Mouse (Mus musculus) neural tube, embryonic 14.5 days (tissue): Measurements from ENCODE around the gene Inpp5k. TPM values are rescaled to one million over a fixed set of nuclear protein-coding genes. Genes with fewer than 3 reads are reported as not detected.
A peak's percentile ranks its signal among the peaks of the same experiment; 100 is the strongest.

Experiments
- ATAC-seq: fragments of 200-750 bp; cut with Nextera tagmentation; 2 replicates; pipeline ENCODE4 v1.8.0; 2017; ENCODE audit warnings: low read depth, mild to moderate bottlenecking, moderate TSS enrichment, moderate library complexity
- H3K27ac ChIP-seq: fragments of 300-500 bp; sonication (generic); 2 replicates; pipeline ENCODE4 v1.5.1; 2014; ENCODE audit warnings: low read depth, mild to moderate bottlenecking, control low read depth, low read length, moderate library complexity, mixed read lengths
- H3K27me3 ChIP-seq: fragments of 300-500 bp; sonication (generic); 2 replicates; pipeline ENCODE4 v1.6.1; 2014; ENCODE audit warnings: low read length; ENCODE audit not compliant: control insufficient read depth, insufficient read depth
- H3K36me3 ChIP-seq: fragments of 300-500 bp; sonication (generic); 2 replicates; pipeline ENCODE4 v1.6.1; 2014; ENCODE audit warnings: low read length, mixed read lengths; ENCODE audit not compliant: control insufficient read depth, insufficient read depth
- H3K4me1 ChIP-seq: fragments of 300-500 bp; sonication (generic); 2 replicates; pipeline ENCODE4 v1.6.1; 2014; ENCODE audit warnings: low read length; ENCODE audit not compliant: control insufficient read depth, insufficient read depth
- H3K4me2 ChIP-seq: fragments of 300-500 bp; sonication (generic); 2 replicates; pipeline ENCODE4 v1.6.1; 2014; ENCODE audit warnings: mild to moderate bottlenecking, low read depth, low read length, control low read depth
- H3K4me3 ChIP-seq: fragments of 300-500 bp; sonication (generic); 2 replicates; pipeline ENCODE4 v1.5.1; 2014; ENCODE audit warnings: low read depth, low read length, control low read depth, mixed read lengths
- H3K9ac ChIP-seq: fragments of 300-500 bp; sonication (generic); replicated peaks from 2 replicates; pipeline ENCODE4 v1.6.1; 2014; ENCODE audit warnings: low read depth, mild to moderate bottlenecking, control low read depth, low read length, mixed read lengths
- H3K9me3 ChIP-seq: fragments of 300-500 bp; sonication (generic); 2 replicates; pipeline ENCODE4 v1.6.1; 2016; ENCODE audit warnings: low read length; ENCODE audit not compliant: control insufficient read depth
- WGBS: fragments of 180-500 bp; shearing (Covaris S2); extraction: QIAGEN DNeasy Blood & Tissue Kit; methylation state at CpG from one replicate; pipeline ENCODE4 v1.1.7; 2014; 5-methylcytosine and 5-hydroxymethylcytosine counted together
- polyA plus RNA-seq: library from polyadenylated mRNA; unstranded; fragments of >200 nt; fragmentation: Nextera tagmentation; extraction: Ambion mirVana; gene quantifications from 2 replicates; pipeline ENCODE4 v1.2.1, GENCODE M21; 2014

Inpp5k gene
- polyA plus RNA-seq, 1 experiment from 2014 or later = 57.4 TPM

DNA sequence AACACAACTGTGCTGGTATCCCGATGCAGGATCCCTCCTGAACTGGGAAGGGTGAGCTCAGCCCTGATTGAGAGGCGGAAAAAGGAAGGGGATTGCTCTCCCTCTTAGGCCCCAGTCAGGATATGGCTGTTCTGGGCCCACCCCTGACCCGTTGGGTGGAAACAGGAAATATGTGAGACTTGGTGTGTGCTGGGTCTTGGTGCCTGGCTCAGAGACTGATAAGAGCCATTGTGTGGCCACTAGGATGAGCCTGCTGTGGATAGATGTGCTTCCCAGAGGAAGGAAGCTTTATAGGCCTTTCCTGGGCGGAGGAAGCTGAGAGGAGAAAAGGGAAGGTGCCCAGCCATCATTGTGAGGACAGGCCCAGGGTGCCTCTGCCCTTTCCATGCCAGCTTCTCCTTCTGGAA is 18.4 kb downstream of the Inpp5k start:
- H3K9ac ChIP-seq = no peak overlapping the region
- ATAC-seq = no peak
- H3K9me3 ChIP-seq = no peaks in the 10 kb centered on the region
- WGBS = 73% methylated on average over 4 of the region's 4 CpGs
- no peak overlapping the region for H3K4me3 ChIP-seq
- H3K27ac ChIP-seq = no peak overlapping the region
- no peaks in the 10 kb centered on the region for H3K36me3 ChIP-seq
- peaks cover 6% of the 10 kb centered on the region; the same call in 1 of the 2 replicates for H3K27me3 ChIP-seq
- no peak overlapping the region for H3K4me2 ChIP-seq
- H3K4me1 ChIP-seq = peaks cover 7% of the 10 kb centered on the region

DNA sequence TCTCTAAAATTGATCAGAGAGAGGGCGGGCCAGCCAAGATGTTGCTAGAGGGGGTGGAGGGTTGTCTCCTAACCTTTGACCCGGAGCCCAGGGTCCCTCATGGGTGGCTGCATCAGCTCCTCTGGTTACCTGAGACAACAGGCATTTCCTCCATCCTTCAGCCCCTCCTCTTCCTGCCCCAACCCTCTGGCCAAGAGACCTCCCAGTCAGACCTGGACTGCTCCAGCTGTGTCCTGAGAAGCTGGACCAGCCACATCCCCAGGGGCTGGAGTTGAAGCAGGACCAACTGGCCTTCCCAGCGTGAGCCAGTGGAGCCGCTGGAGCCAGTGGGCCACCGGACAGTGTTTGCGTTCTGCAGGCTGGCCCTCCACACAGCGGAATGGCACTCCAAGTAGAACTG is 19.5 kb downstream of the Inpp5k start, which contains the start of gene Myo1c:
Gene Myo1c, plus strand, starts transcription at position 194 of the 400 bp plus-strand sequence.
- peak within 1 kb of the TSS; percentile 61; the same call in 1 of the 2 replicates for H3K9ac ChIP-seq
- no peak within 1 kb of the TSS for H3K27ac ChIP-seq
- H3K4me2 ChIP-seq = peak within 1 kb of the TSS; percentile 83
- WGBS = 84% methylated on average over 7 of the region's 7 CpGs
- peaks cover 6% of the 10 kb centered on the region; the same call in 1 of the 2 replicates for H3K27me3 ChIP-seq
- no peaks in the 10 kb centered on the region for H3K9me3 ChIP-seq
- no peaks in the 10 kb centered on the region for H3K36me3 ChIP-seq
- peak within 1 kb of the TSS; percentile 41 for H3K4me3 ChIP-seq
- peaks cover 11% of the 10 kb centered on the region for H3K4me1 ChIP-seq
- ATAC-seq = no peak

DNA sequence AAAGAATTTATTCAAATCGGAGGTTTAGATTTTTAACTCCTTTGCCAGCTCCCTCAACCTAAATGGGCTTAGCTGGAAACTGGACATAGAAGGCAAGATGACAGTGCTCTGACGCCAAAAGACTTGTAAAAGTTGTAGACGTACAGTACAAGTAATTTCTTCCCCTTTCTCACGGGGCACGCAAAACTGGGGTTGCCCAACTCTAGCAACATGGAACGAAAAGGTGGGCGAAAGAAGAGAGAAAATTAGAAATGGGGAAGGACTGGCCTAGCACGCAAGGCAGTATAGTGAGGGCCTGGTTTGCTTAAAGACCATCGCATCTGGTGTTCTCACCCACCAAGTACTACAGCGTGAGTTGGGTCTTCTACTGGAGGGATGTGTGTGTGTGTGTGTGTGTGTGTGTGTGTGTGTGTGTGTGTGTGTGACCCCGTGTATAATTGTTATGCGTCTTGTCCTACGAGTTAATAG is 20.2 kb downstream of the Inpp5k start:
- 46% methylated on average over 13 of the region's 13 CpGs for WGBS
- Histone ChIP-seq H3K9me3 (no peaks in the 10 kb centered on the region), H3K36me3 (no peaks in the 10 kb centered on the region), H3K27ac (no peak overlapping the region), H3K4me1 (peaks cover 11% of the 10 kb centered on the region), H3K27me3 (peaks cover 9% of the 10 kb centered on the region; the same call in 1 of the 2 replicates), H3K9ac (peak overlapping the region; percentile 61; the same call in 1 of the 2 replicates), H3K4me3 (peak overlapping the region; percentile 41), H3K4me2 (peak overlapping the region; percentile 83)
- ATAC-seq = no peak

DNA sequence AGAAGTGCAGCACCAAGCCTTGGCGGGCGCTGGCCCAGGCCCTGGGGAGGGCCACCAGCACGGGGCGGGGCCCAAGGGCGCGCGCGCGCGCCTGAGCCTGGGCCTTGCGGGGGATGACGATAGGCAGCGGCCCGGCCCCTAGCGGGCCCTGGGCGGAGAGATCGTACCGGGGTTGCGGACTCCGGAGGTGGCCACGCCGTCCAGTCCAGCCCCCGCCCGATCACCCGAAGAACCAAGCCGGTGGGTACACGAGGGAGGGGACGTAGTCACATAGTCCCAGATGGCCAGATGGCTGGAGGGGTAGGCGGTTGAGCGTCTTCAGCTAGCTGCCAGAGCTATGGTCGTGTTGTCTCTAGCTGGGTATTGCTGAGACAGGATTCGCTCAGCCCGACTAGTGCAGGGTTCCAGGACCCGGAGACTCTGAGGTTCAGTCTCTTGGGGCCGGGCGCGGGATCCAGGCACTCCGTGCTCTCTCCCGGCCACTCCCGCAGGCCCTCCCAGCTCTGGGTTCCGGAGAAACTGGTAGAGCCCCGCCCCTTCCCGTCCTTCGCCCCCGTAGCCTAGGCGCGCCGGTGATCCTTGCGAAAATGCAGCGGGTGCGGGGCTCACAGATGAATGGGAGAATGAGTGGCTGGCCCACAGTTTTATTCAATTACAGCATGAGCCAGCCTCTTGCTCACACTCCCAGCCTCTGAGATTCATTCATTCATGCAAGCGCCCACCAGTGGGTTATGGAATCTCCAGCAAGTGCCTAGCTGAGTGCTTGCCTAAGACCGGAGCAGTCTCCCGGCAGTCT is 20.8 kb downstream of the Inpp5k start:
- no peaks in the 10 kb centered on the region for H3K36me3 ChIP-seq
- peak overlapping the region; percentile 40; the same call in 1 of the 2 replicates for H3K27ac ChIP-seq
- peak overlapping the region; percentile 83 for H3K4me2 ChIP-seq
- peaks cover 16% of the 10 kb centered on the region for H3K4me1 ChIP-seq
- H3K4me3 ChIP-seq = peak overlapping the region; percentile 41
- peaks cover 15% of the 10 kb centered on the region for H3K27me3 ChIP-seq
- peak; percentile 57 for ATAC-seq
- H3K9me3 ChIP-seq = no peaks in the 10 kb centered on the region
- H3K9ac ChIP-seq = peak overlapping the region; percentile 61
- 1% methylated on average over 48 of the region's 54 CpGs for WGBS

DNA sequence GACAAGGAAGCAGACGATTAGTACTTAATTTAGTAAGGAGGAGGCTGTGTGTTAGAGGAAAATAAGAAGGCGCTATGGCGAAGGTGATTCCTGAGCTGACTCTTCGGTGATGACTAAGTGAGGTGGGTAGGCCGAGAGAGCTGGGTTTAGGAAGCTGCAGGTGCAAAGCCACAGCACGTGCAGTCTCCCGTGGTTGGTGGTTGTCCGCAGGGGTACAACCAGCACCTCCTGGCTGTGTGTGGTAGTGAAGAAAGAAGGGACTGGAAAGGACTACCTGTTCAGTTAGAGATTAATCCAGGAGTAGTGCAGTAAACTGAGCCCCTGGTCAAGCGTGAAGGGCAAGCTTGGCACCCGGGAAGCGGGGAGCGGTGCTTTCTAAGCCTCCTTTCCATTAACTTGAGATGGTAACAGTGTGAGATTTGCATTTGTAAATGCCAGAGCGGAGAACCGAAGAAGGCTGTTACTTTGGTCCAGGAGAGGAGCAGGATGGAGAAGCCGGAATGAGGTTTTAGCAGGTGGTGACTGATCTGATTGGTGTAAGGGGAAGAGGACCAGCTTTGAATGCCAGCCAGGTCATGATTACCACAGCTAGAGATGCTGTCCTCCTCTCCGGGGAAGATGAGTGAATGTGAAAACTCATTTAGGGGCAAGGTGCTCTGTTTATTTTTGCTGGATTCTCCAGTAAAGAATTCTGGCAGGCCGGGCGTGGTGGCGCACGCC is 21.6 kb downstream of the Inpp5k start:
- WGBS = 19% methylated on average over 20 of the region's 20 CpGs
- Histone ChIP-seq H3K4me2 (peak overlapping the region; percentile 83), H3K27ac (no peak overlapping the region), H3K27me3 (peaks cover 17% of the 10 kb centered on the region), H3K4me3 (peak overlapping the region; percentile 41), H3K36me3 (no peaks in the 10 kb centered on the region), H3K9me3 (no peaks in the 10 kb centered on the region), H3K4me1 (peaks cover 16% of the 10 kb centered on the region), H3K9ac (peak overlapping the region; percentile 61)
- ATAC-seq = no peak

DNA sequence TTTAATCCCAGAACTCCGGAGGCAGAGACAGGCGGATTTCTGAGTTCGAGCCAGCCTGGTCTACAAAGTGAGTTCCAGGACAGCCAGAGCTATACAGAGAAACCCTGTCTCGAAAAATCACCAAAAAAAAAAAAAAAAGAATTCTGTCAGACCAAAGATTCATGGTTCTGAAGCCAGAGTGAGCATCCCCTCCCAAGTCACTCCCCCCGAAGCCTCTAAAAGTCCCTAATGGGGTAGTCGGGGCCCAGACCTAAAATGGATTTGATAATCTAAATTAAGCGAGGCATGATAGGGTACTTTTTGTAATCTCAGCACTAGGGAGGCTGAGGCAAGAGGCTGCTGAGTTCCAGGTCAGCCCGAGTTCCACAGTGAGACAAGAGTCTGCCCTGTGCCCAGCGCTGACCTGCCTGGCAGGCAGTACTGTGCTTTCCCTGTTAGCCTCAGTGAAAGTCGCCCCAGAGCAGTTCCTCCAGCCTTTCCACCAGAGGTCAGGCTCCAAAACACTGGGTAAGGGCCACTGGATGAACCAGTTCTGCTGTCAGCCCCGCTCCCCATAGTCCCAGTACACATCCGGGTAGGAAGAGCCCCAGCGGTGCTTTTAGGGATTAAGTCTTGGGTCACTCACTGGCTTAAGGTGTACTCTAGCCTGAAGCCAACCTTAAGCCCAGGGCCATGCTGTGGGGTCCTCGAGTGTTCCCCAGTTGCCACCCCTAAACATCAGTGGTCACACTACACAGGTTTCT is 22.3 kb downstream of the Inpp5k start:
- peaks cover 16% of the 10 kb centered on the region for H3K4me1 ChIP-seq
- H3K9ac ChIP-seq = no peak overlapping the region
- no peak overlapping the region for H3K4me3 ChIP-seq
- no peaks in the 10 kb centered on the region for H3K9me3 ChIP-seq
- 26% methylated on average over 14 of the region's 14 CpGs for WGBS
- H3K4me2 ChIP-seq = peak overlapping the region; percentile 64; the same call in 1 of the 2 replicates
- H3K27ac ChIP-seq = no peak overlapping the region
- no peak for ATAC-seq
- H3K27me3 ChIP-seq = peaks cover 17% of the 10 kb centered on the region
- no peaks in the 10 kb centered on the region for H3K36me3 ChIP-seq

DNA sequence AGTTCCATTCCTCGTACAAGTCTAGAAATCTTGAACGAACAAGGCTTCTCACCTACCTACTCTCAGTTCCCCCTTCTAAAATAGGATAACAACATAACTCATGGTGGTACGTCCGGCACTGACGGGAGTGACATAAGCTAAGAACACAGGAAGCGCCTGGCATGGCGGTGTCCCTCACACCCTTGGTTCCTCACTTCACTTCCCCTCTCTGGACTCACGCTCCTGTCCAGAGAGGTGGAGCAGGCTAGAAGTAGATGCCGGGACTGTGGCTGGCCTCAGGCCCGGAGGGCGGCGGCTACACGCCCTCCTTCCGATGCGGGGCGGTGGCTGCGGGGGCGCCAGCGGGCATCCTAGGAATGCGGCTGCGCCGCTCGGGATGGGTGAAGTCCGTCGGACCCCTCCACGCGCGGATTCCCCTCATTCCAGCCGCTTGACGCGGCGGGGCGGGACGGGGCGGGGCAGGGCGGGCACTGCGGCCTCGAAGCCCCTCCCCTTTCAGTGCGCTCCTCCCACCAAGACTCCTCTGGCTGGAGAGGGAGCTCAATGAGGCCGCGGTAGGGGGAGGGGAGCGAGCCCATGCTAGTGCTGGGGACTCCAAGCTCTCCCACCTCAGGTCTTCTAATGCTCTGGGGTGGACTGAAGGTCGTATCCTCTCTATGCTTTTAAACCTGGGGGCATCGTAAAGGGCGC is 23.1 kb downstream of the Inpp5k start:
- Histone ChIP-seq H3K36me3 (no peaks in the 10 kb centered on the region), H3K9ac (peak overlapping the region; percentile 46), H3K27ac (no peak overlapping the region), H3K4me2 (peak overlapping the region; percentile 64), H3K9me3 (no peaks in the 10 kb centered on the region), H3K4me3 (peak overlapping the region; percentile 38), H3K4me1 (peaks cover 16% of the 10 kb centered on the region), H3K27me3 (peaks cover 17% of the 10 kb centered on the region)
- ATAC-seq = peak; percentile 56
- WGBS = 1% methylated on average over 40 of the region's 45 CpGs
